Mouse (Mus musculus): Measurements from ENCODE around the gene Wipf2. TPM values are rescaled to one million over a fixed set of nuclear protein-coding genes. Genes with fewer than 3 reads are reported as not detected.

The Wipf2 gene
- total and polyA plus RNA-seq, 3 experiments = 3.1 to 25.4 (median 23.9) TPM

GRCm38 (mm10) chr11:98863751-98864429 lies 452 bp downstream of the Wipf2 start:
- TF ChIP-seq TAL1 (conservative IDR thresholded peaks at IDR 0.05; ENCODE audit: low read depth, low read length) (no peak), GATA1 (IDR thresholded peaks at IDR 0.05; ENCODE audit: borderline replicate concordance, low read length) (no peak), CTCF (IDR thresholded peaks at IDR 0.05; ENCODE audit: low read depth, low read length) (no peak), POLR2AphosphoS5 (IDR thresholded peaks at IDR 0.05; ENCODE audit: insufficient replicate concordance, low read depth, low read length) (no peak), GATA2 (IDR thresholded peaks at IDR 0.05; ENCODE audit: borderline replicate concordance, low read depth, low read length) (no peak)
- 0 out of 2 replicates have a peak, but pooled peaks have one; percentile 9 for ATAC-seq (ENCODE audit: extremely low read depth, insufficient number of reproducible peaks, low FRiP score, poor library complexity, severe bottlenecking)
- H3K27me3 ChIP-seq (ENCODE audit: insufficient read depth, low read length) = no peaks in the 10 kb centered on the region
- peaks cover 33% of the 10 kb centered on the region for H3K36me3 ChIP-seq (replicated peaks)
- peaks cover 41% of the 10 kb centered on the region for H3K4me1 ChIP-seq (ENCODE audit: insufficient read depth, low read depth, low read length)
- H3K4me3 ChIP-seq (ENCODE audit: low read depth, low read length) = peak overlapping the region; percentile 77
- DNase-seq (ENCODE audit: low spot score) = peak; percentile 59
- H3K9me3 ChIP-seq (replicated peaks) = no peaks in the 10 kb centered on the region

- Histone ChIP-seq H3K9me3 (replicated peaks) (no peaks in the 10 kb centered on the region), H3K4me3 (ENCODE audit: low read depth, low read length) (no peak overlapping the region), H3K36me3 (replicated peaks) (peaks cover 65% of the 10 kb centered on the region), H3K4me1 (ENCODE audit: insufficient read depth, low read depth, low read length) (peaks cover 26% of the 10 kb centered on the region), H3K27me3 (ENCODE audit: insufficient read depth, low read length) (no peaks in the 10 kb centered on the region)
- TF ChIP-seq GATA2 (IDR thresholded peaks at IDR 0.05; ENCODE audit: borderline replicate concordance, low read depth, low read length) (no peak), CTCF (IDR thresholded peaks at IDR 0.05; ENCODE audit: low read depth, low read length) (no peak), TAL1 (conservative IDR thresholded peaks at IDR 0.05; ENCODE audit: low read depth, low read length) (no peak), GATA1 (IDR thresholded peaks at IDR 0.05; ENCODE audit: borderline replicate concordance, low read length) (no peak), POLR2AphosphoS5 (IDR thresholded peaks at IDR 0.05; ENCODE audit: insufficient replicate concordance, low read depth, low read length) (no peak)
- DNase-seq (ENCODE audit: low spot score) = no peak
- no peak for ATAC-seq (ENCODE audit: extremely low read depth, insufficient number of reproducible peaks, low FRiP score, poor library complexity, severe bottlenecking)
Observed at GRCm38 (mm10) chr11:98867293-98867692, 3.9 kb downstream of the Wipf2 start.

- no peak overlapping the region for H3K4me3 ChIP-seq (ENCODE audit: low read depth, low read length)
- peaks cover 15% of the 10 kb centered on the region for H3K4me1 ChIP-seq (ENCODE audit: insufficient read depth, low read depth, low read length)
- DNase-seq (ENCODE audit: low spot score) = no peak
- ATAC-seq (ENCODE audit: extremely low read depth, insufficient number of reproducible peaks, low FRiP score, poor library complexity, severe bottlenecking) = no peak
- TF ChIP-seq POLR2AphosphoS5 (IDR thresholded peaks at IDR 0.05; ENCODE audit: insufficient replicate concordance, low read depth, low read length) (no peak), CTCF (IDR thresholded peaks at IDR 0.05; ENCODE audit: low read depth, low read length) (no peak), GATA2 (IDR thresholded peaks at IDR 0.05; ENCODE audit: borderline replicate concordance, low read depth, low read length) (no peak), TAL1 (conservative IDR thresholded peaks at IDR 0.05; ENCODE audit: low read depth, low read length) (no peak), GATA1 (IDR thresholded peaks at IDR 0.05; ENCODE audit: borderline replicate concordance, low read length) (no peak)
- no peaks in the 10 kb centered on the region for H3K9me3 ChIP-seq (replicated peaks)
- no peaks in the 10 kb centered on the region for H3K27me3 ChIP-seq (ENCODE audit: insufficient read depth, low read length)
- peaks cover 82% of the 10 kb centered on the region for H3K36me3 ChIP-seq (replicated peaks)
Observed at GRCm38 (mm10) chr11:98869906-98870305, 6.5 kb downstream of the Wipf2 start.

GRCm38 (mm10) chr11:98870791-98871190 lies 7.4 kb downstream of the Wipf2 start:
- DNase-seq (ENCODE audit: low spot score) = no peak
- TF ChIP-seq GATA2 (IDR thresholded peaks at IDR 0.05; ENCODE audit: borderline replicate concordance, low read depth, low read length) (no peak), CTCF (IDR thresholded peaks at IDR 0.05; ENCODE audit: low read depth, low read length) (no peak), GATA1 (IDR thresholded peaks at IDR 0.05; ENCODE audit: borderline replicate concordance, low read length) (no peak), TAL1 (conservative IDR thresholded peaks at IDR 0.05; ENCODE audit: low read depth, low read length) (no peak), POLR2AphosphoS5 (IDR thresholded peaks at IDR 0.05; ENCODE audit: insufficient replicate concordance, low read depth, low read length) (no peak)
- Histone ChIP-seq H3K9me3 (replicated peaks) (no peaks in the 10 kb centered on the region), H3K4me3 (ENCODE audit: low read depth, low read length) (no peak overlapping the region), H3K36me3 (replicated peaks) (peaks cover 91% of the 10 kb centered on the region), H3K27me3 (ENCODE audit: insufficient read depth, low read length) (no peaks in the 10 kb centered on the region), H3K4me1 (ENCODE audit: insufficient read depth, low read depth, low read length) (peaks cover 15% of the 10 kb centered on the region)
- ATAC-seq (ENCODE audit: extremely low read depth, insufficient number of reproducible peaks, low FRiP score, poor library complexity, severe bottlenecking) = no peak

GRCm38 (mm10) chr11:98871416-98871815 lies 8.0 kb downstream of the Wipf2 start:
- H3K4me3 ChIP-seq (ENCODE audit: low read depth, low read length) = no peak overlapping the region
- ATAC-seq (ENCODE audit: extremely low read depth, insufficient number of reproducible peaks, low FRiP score, poor library complexity, severe bottlenecking) (no peak), DNase-seq (ENCODE audit: low spot score) (no peak)
- peaks cover 15% of the 10 kb centered on the region for H3K4me1 ChIP-seq (ENCODE audit: insufficient read depth, low read depth, low read length)
- no peak for TF ChIP-seq GATA1 (IDR thresholded peaks at IDR 0.05; ENCODE audit: borderline replicate concordance, low read length)
- TF ChIP-seq CTCF (IDR thresholded peaks at IDR 0.05; ENCODE audit: low read depth, low read length) = no peak
- TF ChIP-seq POLR2AphosphoS5 (IDR thresholded peaks at IDR 0.05; ENCODE audit: insufficient replicate concordance, low read depth, low read length) = no peak
- no peak for TF ChIP-seq GATA2 (IDR thresholded peaks at IDR 0.05; ENCODE audit: borderline replicate concordance, low read depth, low read length)
- H3K36me3 ChIP-seq (replicated peaks) = peaks cover 86% of the 10 kb centered on the region
- H3K27me3 ChIP-seq (ENCODE audit: insufficient read depth, low read length) = no peaks in the 10 kb centered on the region
- H3K9me3 ChIP-seq (replicated peaks) = no peaks in the 10 kb centered on the region

- H3K9me3 ChIP-seq (replicated peaks) = no peaks in the 10 kb centered on the region
- peaks cover 17% of the 10 kb centered on the region for H3K4me1 ChIP-seq (ENCODE audit: insufficient read depth, low read depth, low read length)
- peaks cover 86% of the 10 kb centered on the region for H3K36me3 ChIP-seq (replicated peaks)
- TF ChIP-seq TAL1 (conservative IDR thresholded peaks at IDR 0.05; ENCODE audit: low read depth, low read length) (no peak), POLR2AphosphoS5 (IDR thresholded peaks at IDR 0.05; ENCODE audit: insufficient replicate concordance, low read depth, low read length) (no peak), GATA2 (IDR thresholded peaks at IDR 0.05; ENCODE audit: borderline replicate concordance, low read depth, low read length) (no peak), GATA1 (IDR thresholded peaks at IDR 0.05; ENCODE audit: borderline replicate concordance, low read length) (no peak), CTCF (IDR thresholded peaks at IDR 0.05; ENCODE audit: low read depth, low read length) (no peak)
- DNase-seq (ENCODE audit: low spot score) (no peak), ATAC-seq (ENCODE audit: extremely low read depth, insufficient number of reproducible peaks, low FRiP score, poor library complexity, severe bottlenecking) (no peak)
- H3K27me3 ChIP-seq (ENCODE audit: insufficient read depth, low read length) = no peaks in the 10 kb centered on the region
- H3K4me3 ChIP-seq (ENCODE audit: low read depth, low read length) = no peak overlapping the region
Observed at GRCm38 (mm10) chr11:98872040-98872439, 8.6 kb downstream of the Wipf2 start.

Data from G1E (cell line).